Mouse (Mus musculus): ENCODE results near the gene Mpig6b. TPM values are rescaled to one million over a fixed set of nuclear protein-coding genes. Genes with fewer than 3 reads are reported as not detected.

The Mpig6b gene
- polyA plus RNA-seq, 1 experiment from 2014 or later = 0.54 TPM

GRCm38 (mm10) chr17:35052271-35052798 lies 13.6 kb downstream of the Mpig6b start:
- no peaks in the 10 kb centered on the region for H3K27me3 ChIP-seq
- no peak for ATAC-seq (ENCODE audit: low FRiP score)
- peak overlapping the region; percentile 85 for H3K9ac ChIP-seq
- peak overlapping the region; percentile 96 for H3K27ac ChIP-seq
- no peaks in the 10 kb centered on the region for H3K9me3 ChIP-seq
- H3K4me3 ChIP-seq (replicated peaks) = no peak overlapping the region
- peak overlapping the region; percentile 78 for H3K4me2 ChIP-seq
- 77% methylated on average over 12 of the region's 12 CpGs for WGBS
- H3K36me3 ChIP-seq (replicated peaks) = peaks cover 44% of the 10 kb centered on the region
- peaks cover 51% of the 10 kb centered on the region for H3K4me1 ChIP-seq

GRCm38 (mm10) chr17:35051156-35052086 lies 14.6 kb downstream of the Mpig6b start:
- Histone ChIP-seq H3K27ac (peak overlapping the region; percentile 96), H3K9me3 (no peaks in the 10 kb centered on the region), H3K4me2 (peak overlapping the region; percentile 78), H3K27me3 (no peaks in the 10 kb centered on the region), H3K4me3 (replicated peaks) (peak overlapping the region; percentile 46), H3K9ac (peak overlapping the region; percentile 85), H3K36me3 (replicated peaks) (peaks cover 39% of the 10 kb centered on the region), H3K4me1 (peaks cover 57% of the 10 kb centered on the region)
- 2% methylated on average over 20 of the region's 21 CpGs for WGBS
- peak; percentile 56 for ATAC-seq (ENCODE audit: low FRiP score)

DNA sequence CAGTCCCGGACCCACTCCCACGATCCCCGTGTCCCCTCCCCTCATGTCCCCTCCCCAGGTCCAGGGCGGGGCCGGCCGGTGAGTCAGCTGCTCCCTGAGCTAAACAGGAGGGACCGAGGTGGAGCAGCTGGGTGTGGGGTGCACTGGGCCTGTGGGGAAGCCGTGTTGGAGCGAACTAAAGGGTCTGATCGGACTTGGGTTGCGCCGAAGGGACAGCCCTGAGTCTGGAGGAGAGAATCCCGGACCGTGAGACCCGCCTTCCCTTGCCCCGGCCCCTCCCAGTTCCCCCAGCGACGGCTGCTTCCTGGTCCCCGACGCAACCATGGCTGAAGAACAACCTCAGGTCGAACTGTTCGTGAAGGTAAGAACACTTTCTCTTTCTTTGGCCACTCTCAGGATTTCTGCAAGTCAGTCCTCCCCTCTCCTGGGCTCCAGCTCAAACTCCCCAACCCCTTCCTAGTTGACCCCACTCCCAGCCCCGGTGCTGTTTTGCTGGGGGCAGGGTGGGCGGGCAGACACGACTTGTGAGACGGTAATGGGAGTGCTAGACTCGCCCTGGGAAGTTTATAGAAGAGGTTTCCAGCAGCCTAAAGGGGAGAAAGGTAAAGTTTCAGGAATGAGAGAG lies 15.7 kb downstream of the Mpig6b start:
- Histone ChIP-seq H3K27ac (peak overlapping the region; percentile 96), H3K4me2 (peak overlapping the region; percentile 78), H3K27me3 (no peaks in the 10 kb centered on the region), H3K9ac (peak overlapping the region; percentile 85), H3K36me3 (replicated peaks) (peaks cover 27% of the 10 kb centered on the region), H3K9me3 (no peaks in the 10 kb centered on the region), H3K4me3 (replicated peaks) (peak overlapping the region; percentile 46), H3K4me1 (peaks cover 62% of the 10 kb centered on the region)
- ATAC-seq (ENCODE audit: low FRiP score) = no peak
- under 1% methylated on average over 27 of the region's 27 CpGs for WGBS

GRCm38 (mm10) chr17:35049561-35050016 lies 16.4 kb downstream of the Mpig6b start, which contains the start of gene Clic1:
TSS of gene Clic1 (plus strand) at chr17:35049966.
- Histone ChIP-seq H3K27ac (peak within 1 kb of the TSS; percentile 96), H3K4me1 (peaks cover 65% of the 10 kb centered on the region), H3K4me3 (replicated peaks) (peak within 1 kb of the TSS; percentile 46), H3K27me3 (no peaks in the 10 kb centered on the region), H3K4me2 (peak within 1 kb of the TSS; percentile 78), H3K9me3 (no peaks in the 10 kb centered on the region), H3K36me3 (replicated peaks) (peaks cover 22% of the 10 kb centered on the region), H3K9ac (peak within 1 kb of the TSS; percentile 85)
- 0 out of 2 replicates have a peak, but pooled peaks have one; percentile 2 for ATAC-seq (ENCODE audit: low FRiP score)
- WGBS = 3% methylated on average over 11 of the region's 11 CpGs

DNA sequence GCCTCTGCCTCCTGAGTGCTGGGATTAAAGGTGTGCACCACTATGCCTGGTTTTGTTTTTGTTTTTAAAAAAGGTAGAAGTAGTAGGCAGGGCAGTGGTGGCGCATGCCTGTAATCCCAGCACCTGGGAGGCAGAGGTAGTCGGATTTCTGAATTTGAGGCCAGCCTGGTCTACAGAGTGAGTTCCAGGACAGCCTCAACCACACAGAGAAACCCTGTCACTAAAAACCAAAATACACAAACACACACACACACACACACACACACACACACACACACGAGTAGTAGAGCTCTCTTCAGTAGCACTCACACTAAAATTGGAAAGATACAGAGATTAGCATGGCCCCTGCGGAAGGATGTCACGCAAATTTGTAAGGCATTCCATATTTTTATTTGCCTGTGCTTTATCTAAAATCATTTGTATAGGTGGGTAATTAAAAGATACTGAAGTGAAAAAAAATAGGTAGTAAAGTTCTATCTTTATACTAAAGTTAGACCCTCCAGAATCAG lies 17.0 kb downstream of the Mpig6b start:
- Histone ChIP-seq H3K4me3 (replicated peaks) (no peak overlapping the region), H3K27me3 (no peaks in the 10 kb centered on the region), H3K36me3 (replicated peaks) (peaks cover 16% of the 10 kb centered on the region), H3K9me3 (no peaks in the 10 kb centered on the region), H3K27ac (peak overlapping the region; percentile 96), H3K9ac (no peak overlapping the region), H3K4me1 (peaks cover 65% of the 10 kb centered on the region), H3K4me2 (peak overlapping the region; percentile 78)
- no peak for ATAC-seq (ENCODE audit: low FRiP score)
- WGBS = 81% methylated on average over 5 of the region's 5 CpGs

- peaks cover 10% of the 10 kb centered on the region for H3K36me3 ChIP-seq (replicated peaks)
- H3K4me2 ChIP-seq = no peak overlapping the region; the same call in 1 of the 2 replicates
- H3K27ac ChIP-seq = peak overlapping the region; percentile 53; the same call in 1 of the 2 replicates
- peaks cover 65% of the 10 kb centered on the region for H3K4me1 ChIP-seq
- no peaks in the 10 kb centered on the region for H3K9me3 ChIP-seq
- no peak for ATAC-seq (ENCODE audit: low FRiP score)
- H3K4me3 ChIP-seq (replicated peaks) = no peak overlapping the region
- no peaks in the 10 kb centered on the region for H3K27me3 ChIP-seq
- WGBS = 48% methylated on average over 11 of the region's 11 CpGs
- no peak overlapping the region for H3K9ac ChIP-seq
These were observed 17.6 kb downstream of the Mpig6b start for GRCm38 (mm10) chr17:35048149-35048931.

- peaks cover 4% of the 10 kb centered on the region for H3K36me3 ChIP-seq (replicated peaks)
- WGBS = 59% methylated on average over 1 of the region's 1 CpGs
- no peaks in the 10 kb centered on the region for H3K9me3 ChIP-seq
- peaks cover 61% of the 10 kb centered on the region for H3K4me1 ChIP-seq
- no peak overlapping the region for H3K9ac ChIP-seq
- H3K4me3 ChIP-seq (replicated peaks) = no peak overlapping the region
- H3K4me2 ChIP-seq = no peak overlapping the region
- H3K27me3 ChIP-seq = no peaks in the 10 kb centered on the region
- no peak for ATAC-seq (ENCODE audit: low FRiP score)
- H3K27ac ChIP-seq = peak overlapping the region; percentile 53; the same call in 1 of the 2 replicates
These were observed 18.3 kb downstream of the Mpig6b start for GRCm38 (mm10) chr17:35047688-35048087.

GRCm38 (mm10) chr17:35046681-35047455 lies 19.1 kb downstream of the Mpig6b start, which contains the start of gene Msh5:
TSS of gene Msh5 (minus strand) at chr17:35046745.
- peak within 1 kb of the TSS; percentile 54 for H3K4me3 ChIP-seq (replicated peaks)
- 3% methylated on average over 33 of the region's 33 CpGs for WGBS
- peak within 1 kb of the TSS; percentile 90 for H3K27ac ChIP-seq
- no peaks in the 10 kb centered on the region for H3K9me3 ChIP-seq
- peak within 1 kb of the TSS; percentile 88 for H3K9ac ChIP-seq
- H3K4me2 ChIP-seq = peak within 1 kb of the TSS; percentile 93
- H3K36me3 ChIP-seq (replicated peaks) = no peaks in the 10 kb centered on the region
- no peaks in the 10 kb centered on the region for H3K27me3 ChIP-seq
- ATAC-seq (ENCODE audit: low FRiP score) = peak; percentile 97
- peaks cover 53% of the 10 kb centered on the region for H3K4me1 ChIP-seq

DNA sequence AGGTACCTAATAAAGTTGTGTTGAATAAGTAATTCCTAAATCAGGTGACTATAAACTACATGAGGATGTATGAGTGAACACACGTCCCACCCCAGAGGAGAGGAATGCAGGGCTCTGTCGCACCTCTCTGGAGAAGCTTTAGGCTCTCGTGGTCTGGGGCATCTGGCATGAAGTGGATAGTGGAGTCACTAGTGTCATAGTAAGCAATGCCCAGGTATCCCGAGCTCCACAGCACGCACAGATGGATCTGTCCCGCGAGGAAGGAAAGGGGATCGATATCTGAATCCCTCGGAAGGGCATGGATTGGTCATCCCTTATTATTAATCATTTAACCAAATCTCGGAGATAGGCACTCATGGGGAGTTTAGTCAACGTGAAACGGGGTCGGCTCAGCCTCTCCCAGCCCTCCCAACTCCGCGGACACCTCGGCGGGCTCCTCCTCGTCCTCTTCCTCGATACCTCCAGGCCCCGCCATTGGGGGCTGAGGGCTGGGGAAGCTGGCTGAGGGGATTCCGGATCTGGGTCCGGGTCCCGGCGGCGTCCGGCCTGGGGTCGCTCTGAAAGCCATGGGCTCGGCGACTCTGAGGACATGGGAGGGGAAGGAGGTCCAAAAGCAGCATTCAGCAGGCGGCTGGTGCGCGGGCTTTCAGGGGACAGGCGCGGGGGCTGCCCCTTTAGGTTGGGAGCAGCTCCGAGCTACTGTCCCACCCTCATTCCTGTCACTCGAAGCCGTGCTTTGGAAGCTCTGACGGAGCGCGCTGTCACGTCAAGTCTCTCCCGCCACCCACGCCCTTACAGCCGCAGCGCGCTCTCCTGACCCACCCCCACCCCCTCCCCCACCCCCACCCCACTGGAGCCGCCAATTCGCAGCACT lies 19.9 kb downstream of the Mpig6b start:
- 7% methylated on average over 47 of the region's 48 CpGs for WGBS
- Histone ChIP-seq H3K9me3 (no peaks in the 10 kb centered on the region), H3K27me3 (no peaks in the 10 kb centered on the region), H3K9ac (peak overlapping the region; percentile 88), H3K4me1 (peaks cover 45% of the 10 kb centered on the region), H3K4me2 (peak overlapping the region; percentile 93), H3K27ac (peak overlapping the region; percentile 90), H3K36me3 (replicated peaks) (no peaks in the 10 kb centered on the region), H3K4me3 (replicated peaks) (peak overlapping the region; percentile 54)
- peak; percentile 73 for ATAC-seq (ENCODE audit: low FRiP score)
